ENCODE assay signal across 8 mouse cellular contexts in the genomic region with DNA sequence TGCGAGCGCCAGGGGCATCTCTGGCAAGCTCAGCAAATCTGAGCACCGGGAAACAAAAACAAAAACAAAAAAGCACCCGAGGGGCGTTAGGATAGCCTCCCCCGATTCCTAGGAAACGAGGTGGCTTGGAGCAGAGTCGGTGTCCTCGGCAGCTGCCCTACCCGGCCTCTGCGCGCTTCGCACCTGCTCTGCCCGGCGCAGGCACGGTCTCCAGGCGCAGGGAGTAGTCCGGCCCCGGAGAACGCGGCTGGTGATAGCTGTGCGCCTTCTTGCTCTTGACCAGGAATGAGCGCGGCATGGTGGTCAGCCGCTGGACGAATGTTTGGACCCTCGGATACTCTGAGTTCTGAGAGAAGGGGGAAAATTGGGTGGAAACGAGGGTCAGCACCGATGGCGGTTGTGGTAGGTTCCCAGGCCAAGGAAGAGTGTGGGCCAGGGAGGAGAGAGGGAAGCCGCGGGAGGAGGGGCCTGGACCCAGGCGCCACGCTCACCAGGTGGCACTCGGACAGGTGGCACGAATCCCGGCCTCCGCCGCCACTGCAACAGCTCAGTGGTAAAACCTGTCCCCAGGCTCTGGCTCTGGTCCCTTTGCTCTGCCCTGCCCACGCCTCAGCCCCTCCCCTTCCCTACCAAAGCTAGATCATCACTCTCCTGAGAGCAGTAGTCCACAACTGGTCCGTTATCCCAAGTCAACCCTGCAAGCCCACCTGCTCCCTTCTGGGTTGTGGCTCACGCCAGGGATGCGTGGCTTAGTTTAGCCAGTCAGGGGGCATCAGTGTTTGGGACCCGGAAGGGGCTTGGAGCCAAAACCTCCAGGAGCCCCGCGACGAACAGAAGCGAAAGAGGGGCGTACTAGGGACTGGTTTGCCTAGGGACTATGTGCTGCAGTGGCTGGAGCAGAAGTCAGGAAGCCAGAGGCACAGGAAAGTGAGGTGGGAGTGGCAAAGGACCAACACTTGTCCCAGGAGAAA. TPM values are rescaled to one million over a fixed set of nuclear protein-coding genes. Genes with fewer than 3 reads are reported as not detected.
DNase-seq lines count a peak whose midpoint lies in the region; ATAC-seq and TF ChIP-seq lines count a peak whose summit lies in the region.

No protein-coding gene starts in this region.

- no peaks in the 10 kb centered on the region for H3K79me2 ChIP-seq in myocyte (ENCODE audit: control insufficient read depth, insufficient read depth)

- TF ChIP-seq POLR2A in myocyte (IDR thresholded peaks at IDR 0.05; ENCODE audit: insufficient read length, low read depth) = no peak

- WGBS in limb, embryonic 15.5 days = 2% methylated on average over 48 of the region's 49 CpGs

- H3K4me2 ChIP-seq in limb, embryonic 15.5 days = peak overlapping the region; percentile 52
- H3K4me2 ChIP-seq in myocyte (ENCODE audit: low read depth) = peak overlapping the region; percentile 61

- H3K9ac ChIP-seq in limb, embryonic 15.5 days = no peak overlapping the region

- no peaks in the 10 kb centered on the region for H3K9me3 ChIP-seq in limb, embryonic 15.5 days

- peaks cover 56% of the 10 kb centered on the region for H3K4me1 ChIP-seq in limb, embryonic 15.5 days

- ATAC-seq in limb, embryonic 15.5 days (ENCODE audit: insufficient number of reproducible peaks, low FRiP score, low TSS enrichment, low read depth) = 0 out of 2 replicates have a peak, but pooled peaks have one; percentile 26
- ATAC-seq in erythroid progenitor cell, adult 5-6 weeks (replicated peaks; ENCODE audit: low FRiP score, poor library complexity, severe bottlenecking) = no peak

- no peak overlapping the region for H3K27ac ChIP-seq in limb, embryonic 15.5 days

- DNase-seq in ovary, postnatal 36 days (ENCODE audit: low spot score) = peak; percentile 15
- DNase-seq in ovary, postnatal 10 days (ENCODE audit: low spot score) = no peak
- DNase-seq in embryo, embryonic 10 days (ENCODE audit: low spot score) = peak; percentile 28
- peak; percentile 12 to 23 for DNase-seq in heart, postnatal 14 days
- no peak for DNase-seq in cerebellum, adult 9-11 months

- no peak overlapping the region for H3ac ChIP-seq in myocyte (ENCODE audit: control insufficient read depth, insufficient read length)

- peak overlapping the region; percentile 32 for H3K4me3 ChIP-seq in limb, embryonic 15.5 days
- peak overlapping the region; percentile 9 for H3K4me3 ChIP-seq in myocyte

- no peaks in the 10 kb centered on the region for H3K36me3 ChIP-seq in limb, embryonic 15.5 days
- H3K36me3 ChIP-seq in myocyte (ENCODE audit: control insufficient read depth, insufficient read depth) = no peaks in the 10 kb centered on the region

- intact Hi-C loops in heart, postnatal 14 days (cut with DNase I) = loop anchor here (10.0 kb wide), 1 partner anchor 1269 kb away; a partner anchor contains a TSS

- peaks cover 96% of the 10 kb centered on the region for H3K27me3 ChIP-seq in limb, embryonic 15.5 days
- H3K27me3 ChIP-seq in myocyte (ENCODE audit: control insufficient read depth, insufficient read depth, insufficient read length) = peaks cover 32% of the 10 kb centered on the region

TF ChIP-seq in myocyte, 11 proteins besides CTCF, POLR2A, EP300 and RAD21:
- peak in 2 of 3 experiments; percentile 42 to 63 for TF ChIP-seq MYOD1 (IDR thresholded peaks at IDR 0.05; ENCODE audit: control insufficient read depth in 1 of 3, insufficient read length in 2 of 3, low read depth in 2 of 3)
- TF ChIP-seq TCF3 (IDR thresholded peaks at IDR 0.05; ENCODE audit: insufficient read length, low read depth) = no peak
- peak in 2 of 3 experiments; percentile 15 to 64 for TF ChIP-seq MYOG (IDR thresholded peaks at IDR 0.05; ENCODE audit: control insufficient read depth in 1 of 3, insufficient read depth in 1 of 3, insufficient read length in 2 of 3, low read depth in 2 of 3)
TF ChIP-seq in myocyte: peak in this region for 2.

RNA-seq across cellular contexts. Expression of a gene that starts 2.0 kb away (rescaled TPM):
- total RNA-seq in heart, postnatal 14 days (2021) = 1 to 10 TPM in 1 of 2 experiments, under 1 TPM in 1; 0.29 to 1.5 TPM
- polyA plus RNA-seq in limb, embryonic 15.5 days (2015; fragmentation: Nextera tagmentation; extraction: Ambion mirVana) = 0.82 and 0.97 TPM in 2 replicates
- 0.78 TPM for polyA plus RNA-seq in myocyte (2012; fragmentation: generic; extraction: Trizol)
- 4.7 and 5.0 TPM in 2 replicates for total RNA-seq in erythroid progenitor cell, adult 5-6 weeks (2015; ENCODE audit: low replicate concordance)
- total RNA-seq in erythroid progenitor cell, adult 5-6 weeks (2017; ENCODE audit: low replicate concordance) = 4.5 and 6.3 TPM in 2 replicates

Comparison
In these comparisons a context has a peak if more than half of its experiments do, and no peak if none do; other contexts are left out.
1. DNase-seq: peak in ovary, postnatal 36 days (single experiment), embryo, embryonic 10 days (single experiment) and heart, postnatal 14 days (2 of 2); none in ovary, postnatal 10 days (single experiment) and cerebellum, adult 9-11 months (single experiment).